Mouse (Mus musculus): ENCODE measurements around the gene Cemip2.

DNA sequence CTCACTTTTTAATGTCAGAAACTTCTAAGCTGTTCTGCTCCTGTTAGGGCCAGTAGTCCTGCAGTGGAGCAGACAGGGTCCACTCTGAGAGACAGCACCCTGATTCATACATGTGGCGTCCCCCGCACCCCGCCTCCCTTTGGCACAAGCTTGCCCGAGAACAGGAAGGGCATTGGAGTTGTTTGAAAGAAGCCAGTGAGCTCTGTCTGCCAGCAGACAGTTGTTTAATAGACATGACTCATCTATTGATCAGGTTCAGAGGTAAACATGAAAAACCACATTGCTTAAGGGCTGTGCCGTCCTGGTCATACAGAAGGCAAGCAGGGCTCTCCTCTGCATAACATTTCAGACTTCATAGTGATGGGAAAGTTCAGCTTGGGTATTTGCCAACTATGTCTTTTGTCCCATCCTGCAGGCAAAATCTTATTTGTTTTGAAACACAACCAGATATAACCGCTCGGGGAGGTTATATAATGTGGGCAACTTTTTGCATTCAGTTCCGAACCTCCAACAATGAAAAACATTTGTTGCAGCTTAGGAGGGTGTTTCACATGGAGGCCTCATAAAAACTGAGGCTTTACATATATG is 36.4 kb downstream of the Cemip2 start:
- TF ChIP-seq MAX (IDR thresholded peaks at IDR 0.05) (no peak), CTCF (IDR thresholded peaks at IDR 0.05; ENCODE audit: control insufficient read depth, insufficient read depth, insufficient read length) (no peak), USF1 (IDR thresholded peaks at IDR 0.05; ENCODE audit: low read depth) (no peak), MYOD1 (IDR thresholded peaks at IDR 0.05; ENCODE audit: control insufficient read depth, insufficient read length, low read depth) (no peak)
